Mouse (Mus musculus): ENCODE measurements around the gene Tead1. TPM values are rescaled to one million over a fixed set of nuclear protein-coding genes. Genes with fewer than 3 reads are reported as not detected.

Gene Tead1
- polyA plus RNA-seq, 1 experiment from 2014 or later: 13.9 TPM

DNA sequence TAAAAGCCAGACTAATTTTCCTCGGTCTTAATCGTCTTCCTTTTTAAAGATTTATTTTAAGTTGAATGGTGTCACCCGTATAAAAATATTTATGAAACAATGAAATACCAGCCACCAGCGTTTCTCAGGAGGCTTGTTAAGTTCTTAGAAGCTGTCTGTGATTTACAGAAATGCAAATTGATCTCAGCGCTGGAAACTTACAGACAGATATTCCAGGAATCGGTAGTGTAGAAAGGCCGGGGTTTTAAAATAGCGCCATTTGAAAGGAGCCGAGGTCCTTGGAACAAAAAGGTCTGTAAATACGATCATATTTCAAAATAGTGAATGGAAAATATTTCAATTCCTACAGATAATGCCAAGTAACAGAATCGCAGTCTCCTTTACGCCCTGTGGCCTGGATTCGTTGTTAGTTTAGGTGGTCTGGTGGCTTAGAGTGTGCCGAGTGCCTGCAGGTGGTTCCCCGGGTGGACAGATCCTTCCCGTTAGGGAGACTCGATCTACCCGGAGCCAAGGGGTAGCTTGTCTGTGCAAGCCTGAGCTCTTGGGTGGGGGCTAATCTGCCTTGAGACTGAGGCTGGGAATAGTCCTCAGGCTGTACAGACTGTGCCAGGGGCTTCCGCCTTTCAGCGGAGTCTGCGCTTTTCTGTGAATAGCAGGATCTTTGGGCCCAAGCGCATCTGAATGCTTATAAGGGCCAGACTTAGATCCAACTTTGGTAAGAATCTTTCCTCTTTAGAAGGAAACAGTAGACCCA, 1.6 kb downstream of the Tead1 start:
- TF ChIP-seq CTCF (IDR thresholded peaks at IDR 0.05; ENCODE audit: low read depth): no peak
- TF ChIP-seq EP300 (optimal IDR thresholded peaks at IDR 0.05): no peak
- H3K27me3 ChIP-seq (ENCODE audit: control insufficient read depth, insufficient read depth, low read length): no peaks in the 10 kb centered on the region
- no peaks in the 10 kb centered on the region for H3K9me3 ChIP-seq (ENCODE audit: control insufficient read depth, low read length)
- peaks cover 7% of the 10 kb centered on the region; the same call in 1 of the 2 replicates for H3K4me1 ChIP-seq (replicated peaks; ENCODE audit: control insufficient read depth, insufficient read depth)
- WGBS: under 1% methylated on average over 22 of the region's 22 CpGs
- no peak for ATAC-seq (ENCODE audit: low FRiP score, low TSS enrichment)
- peak overlapping the region; percentile 99 for H3K27ac ChIP-seq (replicated peaks)
- no peaks in the 10 kb centered on the region for H3K36me3 ChIP-seq (ENCODE audit: control insufficient read depth, insufficient read depth, low read length)
- peak overlapping the region; percentile 89 for H3K4me3 ChIP-seq (ENCODE audit: low read depth, low read length)
- DNase-seq (ENCODE audit: low spot score): peak; percentile 43
- peak overlapping the region; percentile 76 for H3K4me2 ChIP-seq (replicated peaks; ENCODE audit: low read depth)
- peak overlapping the region; percentile 94 for H3K9ac ChIP-seq (ENCODE audit: low read length)

DNA sequence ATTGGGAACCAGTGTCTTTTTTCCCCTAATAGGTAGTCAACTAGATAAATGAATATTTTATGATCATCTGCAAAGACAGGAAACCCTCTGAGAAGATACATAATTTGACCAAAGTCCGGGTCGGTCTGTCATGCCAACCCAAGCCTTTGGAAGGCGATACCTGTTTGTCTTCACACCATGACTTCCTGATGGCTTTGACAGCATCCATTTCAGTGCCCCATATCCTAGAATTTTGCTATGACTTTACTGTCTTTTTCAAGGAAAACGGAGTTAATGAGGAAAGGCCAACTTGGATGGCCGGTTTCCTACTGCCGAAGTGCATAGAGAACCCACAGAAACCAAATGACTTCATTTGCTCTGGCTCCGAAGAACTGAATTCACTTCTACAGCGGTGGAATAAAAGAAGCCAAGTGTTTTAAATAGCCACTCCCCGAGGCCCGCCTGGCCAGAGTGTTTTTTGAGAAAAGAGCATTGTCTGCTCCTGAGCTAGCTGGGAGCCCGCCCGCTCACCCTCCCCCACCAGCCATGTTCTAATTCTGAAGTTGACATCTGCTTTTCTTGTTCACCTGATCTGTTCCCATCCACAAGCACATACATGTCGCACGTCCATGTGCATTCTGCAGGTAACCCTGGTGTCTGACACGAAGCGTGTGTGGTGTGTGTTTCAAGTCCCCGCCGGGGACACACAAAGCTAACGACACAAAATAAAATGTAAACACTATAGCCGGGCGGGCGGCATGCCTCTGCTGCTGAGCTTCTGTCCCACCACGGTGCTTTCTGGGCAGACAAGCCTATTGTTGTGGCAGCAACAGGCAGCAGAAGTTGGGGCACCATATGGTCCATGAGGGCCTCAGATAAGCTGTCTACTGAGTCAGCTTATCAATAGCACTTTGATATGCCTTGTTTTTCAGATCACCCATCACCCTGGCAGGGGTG, 5.8 kb downstream of the Tead1 start:
- ATAC-seq (ENCODE audit: low FRiP score, low TSS enrichment) (no peak), DNase-seq (ENCODE audit: low spot score) (peak; percentile 45)
- 27% methylated on average over 23 of the region's 23 CpGs for WGBS
- H3K4me1 ChIP-seq (replicated peaks; ENCODE audit: control insufficient read depth, insufficient read depth): peaks cover 10% of the 10 kb centered on the region
- no peaks in the 10 kb centered on the region for H3K9me3 ChIP-seq (ENCODE audit: control insufficient read depth, low read length)
- H3K4me2 ChIP-seq (replicated peaks; ENCODE audit: low read depth): peak overlapping the region; percentile 23; the same call in 1 of the 2 replicates
- peak overlapping the region; percentile 45 for H3K27ac ChIP-seq (replicated peaks)
- no peaks in the 10 kb centered on the region for H3K27me3 ChIP-seq (ENCODE audit: control insufficient read depth, insufficient read depth, low read length)
- 0 out of 2 replicates have a peak overlapping the region, but pooled peaks have one; percentile 35 for H3K9ac ChIP-seq (ENCODE audit: low read length)
- no peak overlapping the region for H3K4me3 ChIP-seq (ENCODE audit: low read depth, low read length)
- TF ChIP-seq CTCF (IDR thresholded peaks at IDR 0.05; ENCODE audit: low read depth) (no peak), EP300 (optimal IDR thresholded peaks at IDR 0.05) (no peak)
- H3K36me3 ChIP-seq (ENCODE audit: control insufficient read depth, insufficient read depth, low read length): no peaks in the 10 kb centered on the region

DNA sequence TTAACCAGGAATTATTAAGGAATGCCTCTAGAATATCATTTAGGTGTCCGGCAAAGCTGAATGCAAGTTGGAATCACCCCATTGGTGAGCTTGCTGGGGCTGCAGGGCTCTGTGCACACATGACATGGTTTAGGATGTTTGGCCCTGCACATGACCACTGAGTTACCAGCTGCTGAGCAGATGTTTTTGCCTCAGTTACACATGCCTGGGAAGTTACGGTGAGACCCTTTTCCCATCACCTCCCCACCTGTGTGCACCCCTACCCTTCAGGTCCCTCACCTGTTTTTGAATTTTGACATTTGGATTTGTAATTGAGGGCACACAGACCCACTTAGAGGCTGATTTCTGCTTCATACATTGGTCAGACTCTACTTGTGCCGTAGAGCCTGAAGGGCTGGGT, 6.9 kb downstream of the Tead1 start:
- ATAC-seq (ENCODE audit: low FRiP score, low TSS enrichment) (no peak), DNase-seq (ENCODE audit: low spot score) (no peak)
- Histone ChIP-seq H3K4me2 (replicated peaks; ENCODE audit: low read depth) (no peak overlapping the region), H3K27ac (replicated peaks) (no peak overlapping the region; the same call in 1 of the 2 replicates), H3K4me1 (replicated peaks; ENCODE audit: control insufficient read depth, insufficient read depth) (peaks cover 17% of the 10 kb centered on the region), H3K27me3 (ENCODE audit: control insufficient read depth, insufficient read depth, low read length) (no peaks in the 10 kb centered on the region), H3K4me3 (ENCODE audit: low read depth, low read length) (no peak overlapping the region), H3K36me3 (ENCODE audit: control insufficient read depth, insufficient read depth, low read length) (no peaks in the 10 kb centered on the region), H3K9ac (ENCODE audit: low read length) (no peak overlapping the region), H3K9me3 (ENCODE audit: control insufficient read depth, low read length) (no peaks in the 10 kb centered on the region)
- TF ChIP-seq CTCF (IDR thresholded peaks at IDR 0.05; ENCODE audit: low read depth): no peak
- no peak for TF ChIP-seq EP300 (optimal IDR thresholded peaks at IDR 0.05)
- 62% methylated on average over 3 of the region's 3 CpGs for WGBS

DNA sequence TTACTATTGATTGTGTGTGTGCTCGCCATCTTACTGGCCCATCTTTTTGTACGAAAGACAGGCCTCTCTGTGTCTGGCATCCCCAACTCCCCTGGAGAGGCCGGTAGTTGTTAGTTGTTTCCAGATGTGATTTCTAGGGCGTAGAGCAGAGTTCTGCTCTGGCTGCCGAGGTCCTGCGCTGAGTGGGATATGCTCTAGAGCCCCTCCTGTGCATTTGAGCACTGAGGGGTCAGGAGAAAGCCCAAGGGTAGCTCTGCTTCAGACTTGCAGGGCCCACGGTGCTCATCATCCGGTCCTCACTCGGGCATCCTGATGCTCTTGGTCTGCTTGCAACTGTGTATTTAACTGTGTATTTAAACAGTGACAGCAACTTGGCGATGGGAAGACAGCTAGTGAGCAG, 7.5 kb downstream of the Tead1 start:
- Histone ChIP-seq H3K4me2 (replicated peaks; ENCODE audit: low read depth) (no peak overlapping the region), H3K36me3 (ENCODE audit: control insufficient read depth, insufficient read depth, low read length) (no peaks in the 10 kb centered on the region), H3K9ac (ENCODE audit: low read length) (no peak overlapping the region), H3K4me3 (ENCODE audit: low read depth, low read length) (no peak overlapping the region), H3K4me1 (replicated peaks; ENCODE audit: control insufficient read depth, insufficient read depth) (peaks cover 20% of the 10 kb centered on the region), H3K27me3 (ENCODE audit: control insufficient read depth, insufficient read depth, low read length) (no peaks in the 10 kb centered on the region), H3K27ac (replicated peaks) (no peak overlapping the region), H3K9me3 (ENCODE audit: control insufficient read depth, low read length) (no peaks in the 10 kb centered on the region)
- ATAC-seq (ENCODE audit: low FRiP score, low TSS enrichment) (no peak), DNase-seq (ENCODE audit: low spot score) (no peak)
- WGBS: 39% methylated on average over 10 of the region's 10 CpGs
- TF ChIP-seq EP300 (optimal IDR thresholded peaks at IDR 0.05) (no peak), CTCF (IDR thresholded peaks at IDR 0.05; ENCODE audit: low read depth) (no peak)

DNA sequence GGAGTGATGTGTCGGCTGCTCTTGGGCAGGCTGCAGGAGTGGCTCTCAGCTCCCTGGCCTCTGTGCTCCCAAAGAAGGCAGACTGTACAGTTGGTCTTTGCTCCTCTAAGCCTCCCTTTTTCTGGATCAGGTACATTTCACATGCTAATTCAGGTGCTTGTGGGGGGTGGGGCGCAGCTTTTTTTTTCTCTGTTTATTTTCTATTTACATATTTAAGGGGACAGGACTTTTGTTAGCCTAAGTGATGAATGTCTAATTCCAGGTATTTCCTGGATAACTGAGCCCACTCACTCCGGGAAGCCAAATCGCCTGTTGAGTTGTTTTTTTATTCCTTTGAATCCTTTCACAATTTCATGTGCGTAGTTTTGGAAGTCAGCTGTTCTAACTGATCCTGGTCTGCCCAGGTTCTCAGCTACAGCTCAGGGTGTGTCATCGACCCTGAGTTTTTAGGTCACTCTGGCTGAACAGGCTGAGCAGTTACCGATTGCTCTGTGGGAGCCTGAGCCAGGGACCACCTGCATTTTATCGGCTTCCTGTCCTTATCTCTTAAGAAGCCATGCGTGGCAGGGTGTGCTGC, 9.4 kb downstream of the Tead1 start:
- ATAC-seq (ENCODE audit: low FRiP score, low TSS enrichment): peak; percentile 67
- no peak for TF ChIP-seq CTCF (IDR thresholded peaks at IDR 0.05; ENCODE audit: low read depth)
- no peak for TF ChIP-seq EP300 (optimal IDR thresholded peaks at IDR 0.05)
- H3K36me3 ChIP-seq (ENCODE audit: control insufficient read depth, insufficient read depth, low read length): no peaks in the 10 kb centered on the region
- H3K4me2 ChIP-seq (replicated peaks; ENCODE audit: low read depth): no peak overlapping the region
- H3K27ac ChIP-seq (replicated peaks): peak overlapping the region; percentile 41; the same call in 1 of the 2 replicates
- peak; percentile 56 for DNase-seq (ENCODE audit: low spot score)
- peaks cover 24% of the 10 kb centered on the region for H3K4me1 ChIP-seq (replicated peaks; ENCODE audit: control insufficient read depth, insufficient read depth)
- no peaks in the 10 kb centered on the region for H3K9me3 ChIP-seq (ENCODE audit: control insufficient read depth, low read length)
- H3K9ac ChIP-seq (ENCODE audit: low read length): no peak overlapping the region
- no peaks in the 10 kb centered on the region for H3K27me3 ChIP-seq (ENCODE audit: control insufficient read depth, insufficient read depth, low read length)
- H3K4me3 ChIP-seq (ENCODE audit: low read depth, low read length): no peak overlapping the region
- WGBS: 32% methylated on average over 9 of the region's 9 CpGs
